Mouse (Mus musculus): ENCODE measurements at regions not wholly inside any gene's neighbourhood (a gene's known extent, or its start where the extent isn't known, plus 50 kb on each side); places are given as distances from the start of the nearest gene placed in this dataset.

DNA sequence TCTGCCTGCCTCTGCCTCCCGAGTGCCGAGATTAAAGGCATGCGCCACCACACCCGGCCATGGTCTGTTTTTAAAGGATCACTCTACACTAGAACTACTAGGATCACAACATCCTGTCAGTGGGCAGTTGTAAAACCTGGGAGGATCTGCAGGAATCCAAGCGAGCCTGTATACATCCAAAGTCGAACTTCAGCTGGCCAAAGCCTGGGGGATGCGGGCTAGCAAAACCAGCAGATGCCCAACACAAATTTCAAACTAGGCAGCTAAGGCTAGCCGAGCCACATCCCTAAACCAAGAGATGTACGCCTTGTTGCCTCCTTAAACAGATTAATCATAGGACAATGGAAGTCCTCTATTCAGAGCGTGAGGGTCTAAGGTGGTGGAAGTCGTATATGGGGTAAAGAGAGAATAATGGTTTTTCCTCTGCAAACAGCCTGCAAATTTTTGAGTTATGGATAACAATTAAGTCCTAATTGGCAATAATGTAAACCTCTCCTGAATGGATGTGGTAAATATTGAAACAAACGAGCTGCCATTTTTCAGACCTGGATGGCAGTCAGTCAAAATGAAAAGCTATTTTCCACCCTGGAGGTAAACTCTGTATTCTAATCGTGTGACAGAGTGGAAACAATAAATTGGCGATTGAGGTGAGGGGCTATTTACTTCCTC is 309.2 kb downstream of the Cbln4 start:
- TF ChIP-seq EP300 (IDR thresholded peaks at IDR 0.05; ENCODE audit: low read depth in 1 of 2, low read length in 2 of 2) (no peak), CTCF (IDR thresholded peaks at IDR 0.05 in 2 of 3, conservative IDR thresholded peaks at IDR 0.05 in 1 of 3; ENCODE audit: control insufficient read depth in 1 of 3, insufficient read depth in 1 of 3, low read depth in 2 of 3, low read length in 3 of 3, poor library complexity in 1 of 3, severe bottlenecking in 1 of 3) (no peak), GABPA (IDR thresholded peaks at IDR 0.05; ENCODE audit: low read depth, low read length) (no peak), POLR2A (IDR thresholded peaks at IDR 0.05; ENCODE audit: control insufficient read depth in 1 of 2, insufficient read depth in 1 of 2, low read depth in 1 of 2, low read length in 2 of 2, poor library complexity in 1 of 2) (no peak), POLR2AphosphoS5 (IDR thresholded peaks at IDR 0.05; ENCODE audit: borderline replicate concordance, low read depth, low read length) (no peak), ETS1 (IDR thresholded peaks at IDR 0.05; ENCODE audit: low read depth, low read length) (no peak), GATA1 (IDR thresholded peaks at IDR 0.05; ENCODE audit: low read depth, low read length) (no peak), HCFC1 (IDR thresholded peaks at IDR 0.05; ENCODE audit: low read depth, low read length) (no peak), MAX (IDR thresholded peaks at IDR 0.05; ENCODE audit: low read length) (no peak), ZNF384 (IDR thresholded peaks at IDR 0.05; ENCODE audit: low read depth, low read length) (no peak), SMC3 (IDR thresholded peaks at IDR 0.05; ENCODE audit: low read depth, low read length) (no peak), MAFK (IDR thresholded peaks at IDR 0.05; ENCODE audit: borderline replicate concordance, low read depth, low read length) (no peak), MAZ (IDR thresholded peaks at IDR 0.05; ENCODE audit: low read depth, low read length) (no peak), CHD2 (IDR thresholded peaks at IDR 0.05; ENCODE audit: low read length) (no peak)

Data from MEL (cell line).